Mouse (Mus musculus): ENCODE data around the gene Acat1. TPM values are rescaled to one million over a fixed set of nuclear protein-coding genes. Genes with fewer than 3 reads are reported as not detected.
A peak's percentile ranks its signal among the peaks of the same experiment; 100 is the strongest.

Gene Acat1
- total RNA-seq, 2 experiments from 2014 or later, result 49.8 to 53.4 TPM

DNA sequence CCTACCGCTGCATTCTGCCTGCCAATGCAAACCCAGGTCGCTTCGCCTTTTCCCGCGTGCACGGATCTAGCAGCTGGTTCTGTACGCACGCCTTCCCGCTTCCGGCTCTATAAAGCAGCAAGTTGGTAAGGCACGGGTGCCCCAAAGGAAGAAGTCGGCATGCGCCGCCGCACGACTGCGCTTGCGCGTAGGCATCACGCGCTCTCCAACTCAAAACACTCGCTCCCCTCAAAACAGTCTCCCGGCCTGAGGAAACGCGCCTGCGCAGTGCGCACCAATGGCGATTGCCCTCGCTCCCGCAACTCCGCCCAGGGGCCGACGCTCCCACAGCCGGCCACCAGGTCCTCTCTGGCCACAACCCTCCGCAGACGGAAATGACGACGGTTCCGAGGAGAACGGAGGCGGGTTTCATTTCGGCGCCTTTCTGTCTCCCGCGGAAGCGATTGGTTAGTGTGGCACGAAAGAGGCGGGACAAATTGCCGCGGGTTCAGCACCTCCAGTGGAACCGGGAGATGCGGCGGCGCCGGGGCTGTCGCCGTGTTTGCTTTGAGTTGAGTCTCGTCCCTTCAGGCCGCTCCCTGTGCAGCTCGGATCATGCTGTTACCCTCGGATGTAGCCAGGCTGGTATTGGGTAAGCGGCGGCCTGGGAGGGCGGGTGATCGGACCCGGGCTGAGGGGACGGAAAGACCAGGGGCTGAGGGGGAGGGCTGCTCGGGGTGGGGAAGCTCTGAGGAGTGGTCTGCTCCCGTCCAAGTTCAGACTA, 73.4 kb downstream of the Acat1 start, which contains the start of the genes Atm and Npat:
Atm (minus strand) TSS at position 183 of the 763 bp plus-strand sequence.
Npat (plus strand) TSS at position 490 of the 763 bp plus-strand sequence.
- intact Hi-C loops (cut with DNase I), result loop anchor here (5.0 kb wide), 1 partner anchor 289 kb away; the partner anchor contains the start of gene Ddx10
- peak; percentile 100 for DNase-seq (ENCODE audit: low spot score in 2 of 2)

DNA sequence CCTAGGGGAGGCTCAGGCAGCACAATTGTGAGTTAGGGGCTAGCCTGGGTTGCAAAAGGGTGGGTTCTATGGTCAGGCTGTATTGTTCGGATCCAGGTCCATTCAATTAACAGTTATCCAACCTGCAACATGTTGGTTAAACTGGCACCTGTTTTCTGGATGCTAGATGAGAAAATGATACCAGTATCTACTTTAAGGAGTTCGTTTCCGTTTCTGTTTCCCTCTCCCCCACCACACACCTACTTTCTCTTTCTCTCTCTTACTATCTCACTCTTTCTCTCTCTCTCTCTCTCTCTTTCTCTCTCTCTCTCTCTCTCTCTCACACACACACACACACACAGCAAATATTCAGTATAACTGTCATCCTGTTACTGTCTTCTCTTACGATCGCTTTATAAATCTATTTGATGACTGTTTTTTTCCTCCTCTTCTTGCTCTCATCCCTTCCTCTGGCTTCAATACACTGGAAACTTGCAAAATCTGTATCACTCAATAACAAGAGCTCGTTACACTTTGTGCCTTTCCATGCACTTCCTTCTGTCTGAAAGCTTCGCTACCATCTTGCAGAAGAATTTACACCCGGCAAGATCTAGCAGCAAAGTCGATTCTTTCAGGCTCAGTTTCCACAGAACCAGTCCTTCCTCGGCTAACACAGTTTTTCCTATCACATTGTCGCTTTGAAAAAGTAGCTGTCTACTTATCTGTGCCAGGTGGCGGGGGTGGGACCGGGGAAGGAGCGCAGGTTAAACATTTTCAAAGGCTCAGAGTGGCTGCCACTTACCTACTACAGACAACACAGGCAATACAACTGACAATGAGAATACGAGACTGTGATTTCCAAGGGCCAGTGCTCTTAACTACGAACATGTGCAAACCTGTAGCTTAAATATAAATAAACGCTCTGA, 74.5 kb downstream of the Acat1 start:
- intact Hi-C loops (cut with DNase I), result loop anchor here (5.0 kb wide), 1 partner anchor 288 kb away; the partner anchor contains the start of gene Ddx10
- DNase-seq (ENCODE audit: low spot score in 2 of 2), result peak in 1 of 2 experiments; percentile 4

Other genes with a start within 250 kb of the Acat1 start
- 1 to 10 TPM; 6.1 to 6.6 TPM for gene Kdelc2, start 226.4 kb downstream of the Acat1 start, total RNA-seq (2021)
- gene 4930550C14Rik, start 208.1 kb downstream of the Acat1 start, total RNA-seq (2021), result 1 to 10 TPM in 1 of 2 experiments, under 1 TPM in 1; 0.30 to 1.2 TPM
- 10 to 100 TPM; 13.2 to 18.5 TPM for gene Atm, start 73.6 kb downstream of the Acat1 start, total RNA-seq (2021)
- gene Npat, start 73.3 kb downstream of the Acat1 start, total RNA-seq (2021), result 10 to 100 TPM; 16.7 to 19.9 TPM
- 10 to 100 TPM; 51.1 to 57.7 TPM for gene Cul5, start 59.6 kb upstream of the Acat1 start, total RNA-seq (2021)
- gene Rab39, start 95.8 kb upstream of the Acat1 start, total RNA-seq (2021), result 1 to 10 TPM; 1.2 to 1.7 TPM
- gene Slc35f2, start 161.2 kb upstream of the Acat1 start, total RNA-seq (2021), result 1 to 10 TPM; 3.3 TPM
- under 1 TPM in 1 of 2 experiments, not detected in 1; 0.29 TPM for gene Sln, start 239.8 kb upstream of the Acat1 start, total RNA-seq (2021)